Mouse (Mus musculus) hindbrain, embryonic 14.5 days (tissue): ENCODE data around the gene 4931428L18Rik. TPM values are rescaled to one million over a fixed set of nuclear protein-coding genes. Genes with fewer than 3 reads are reported as not detected.

Source experiments
- ATAC-seq: fragments of 200-750 bp; cut with Nextera tagmentation; 2 replicates; pipeline ENCODE4 v1.8.0; 2017; ENCODE audit warnings: moderate number of reproducible peaks, mild to moderate bottlenecking, moderate TSS enrichment, moderate library complexity; ENCODE audit not compliant: low FRiP score
- DNase-seq: peaks from one replicate; pipeline ENCODE4 v3.0.0-alpha.2; 2015; ENCODE audit warnings: low spot score
- H3K27ac ChIP-seq: fragments of 300-500 bp; sonication (generic); 2 replicates; pipeline ENCODE4 v1.5.1; 2014; ENCODE audit warnings: mild to moderate bottlenecking, moderate library complexity
- H3K27me3 ChIP-seq: fragments of 300-500 bp; sonication (generic); 2 replicates; pipeline ENCODE4 v1.6.1; 2014; ENCODE audit warnings: mild to moderate bottlenecking, low read length, mixed read lengths; ENCODE audit not compliant: control insufficient read depth, insufficient read depth
- H3K36me3 ChIP-seq: fragments of 300-500 bp; sonication (generic); replicated peaks from 2 replicates; pipeline ENCODE4 v1.6.1; 2014; ENCODE audit not compliant: control insufficient read depth, insufficient read depth
- H3K4me1 ChIP-seq: fragments of 300-500 bp; sonication (generic); replicated peaks from 2 replicates; pipeline ENCODE4 v1.6.1; 2014; ENCODE audit warnings: antibody characterized with exemption, low read length, mixed read lengths; ENCODE audit not compliant: control insufficient read depth, insufficient read depth
- H3K4me2 ChIP-seq: fragments of 300-500 bp; sonication (generic); replicated peaks from 2 replicates; pipeline ENCODE4 v1.6.1; 2014; ENCODE audit warnings: mild to moderate bottlenecking, moderate library complexity
- H3K4me3 ChIP-seq: fragments of 300-500 bp; sonication (generic); replicated peaks from 2 replicates; pipeline ENCODE4 v1.5.1; 2014; ENCODE audit warnings: mild to moderate bottlenecking, low read length
- H3K9ac ChIP-seq: fragments of 300-500 bp; sonication (generic); 2 replicates; pipeline ENCODE4 v1.6.1; 2014
- H3K9me3 ChIP-seq: fragments of 300-500 bp; sonication (generic); 2 replicates; pipeline ENCODE4 v1.6.1; 2016; ENCODE audit warnings: low read length; ENCODE audit not compliant: control insufficient read depth
- WGBS: fragments of 180-500 bp; shearing (Covaris S2); extraction: QIAGEN DNeasy Blood & Tissue Kit; methylation state at CpG from one replicate; pipeline ENCODE4 v1.1.7; 2014; 5-methylcytosine and 5-hydroxymethylcytosine counted together
- polyA plus RNA-seq: library from polyadenylated mRNA; unstranded; fragments of >200 nt; fragmentation: Nextera tagmentation; extraction: Ambion mirVana; gene quantifications from 2 replicates; pipeline ENCODE4 v1.2.1, GENCODE M21; 2014

The 4931428L18Rik gene
- polyA plus RNA-seq, 1 experiment from 2014 or later = not detected

DNA sequence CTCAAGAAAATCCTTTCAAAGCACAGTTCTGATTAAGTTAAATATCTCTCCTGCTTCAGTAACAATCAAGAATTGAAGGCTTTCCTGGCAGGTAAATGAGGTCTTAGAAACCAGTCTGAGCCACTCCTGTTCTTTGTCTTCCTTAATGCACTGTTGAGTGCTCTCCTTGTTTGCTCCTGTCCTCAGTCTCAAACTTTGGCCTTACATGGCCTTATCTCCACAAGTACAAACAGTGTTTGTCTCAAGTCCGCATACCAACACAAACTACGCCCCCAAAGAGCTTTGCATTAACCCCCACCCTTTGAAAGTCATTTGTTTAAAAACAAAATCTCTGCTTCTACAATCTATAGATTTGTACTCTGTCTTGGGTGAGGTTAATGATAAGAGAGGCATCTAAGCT, 66.3 kb downstream of the 4931428L18Rik start:
- ATAC-seq = no peak
- Histone ChIP-seq H3K9ac (no peak overlapping the region), H3K27me3 (no peaks in the 10 kb centered on the region), H3K4me2 (no peak overlapping the region), H3K9me3 (no peaks in the 10 kb centered on the region), H3K27ac (no peak overlapping the region), H3K4me3 (no peak overlapping the region), H3K36me3 (no peaks in the 10 kb centered on the region), H3K4me1 (no peaks in the 10 kb centered on the region)
- 86% methylated on average over 2 of the region's 2 CpGs for WGBS
- DNase-seq = no peak

GRCm38 (mm10) chr1:31153793-31154349, 68.6 kb downstream of the 4931428L18Rik start:
- WGBS = 25% methylated on average over 7 of the region's 7 CpGs
- peak; percentile 79 for ATAC-seq
- H3K36me3 ChIP-seq = no peaks in the 10 kb centered on the region

DNA sequence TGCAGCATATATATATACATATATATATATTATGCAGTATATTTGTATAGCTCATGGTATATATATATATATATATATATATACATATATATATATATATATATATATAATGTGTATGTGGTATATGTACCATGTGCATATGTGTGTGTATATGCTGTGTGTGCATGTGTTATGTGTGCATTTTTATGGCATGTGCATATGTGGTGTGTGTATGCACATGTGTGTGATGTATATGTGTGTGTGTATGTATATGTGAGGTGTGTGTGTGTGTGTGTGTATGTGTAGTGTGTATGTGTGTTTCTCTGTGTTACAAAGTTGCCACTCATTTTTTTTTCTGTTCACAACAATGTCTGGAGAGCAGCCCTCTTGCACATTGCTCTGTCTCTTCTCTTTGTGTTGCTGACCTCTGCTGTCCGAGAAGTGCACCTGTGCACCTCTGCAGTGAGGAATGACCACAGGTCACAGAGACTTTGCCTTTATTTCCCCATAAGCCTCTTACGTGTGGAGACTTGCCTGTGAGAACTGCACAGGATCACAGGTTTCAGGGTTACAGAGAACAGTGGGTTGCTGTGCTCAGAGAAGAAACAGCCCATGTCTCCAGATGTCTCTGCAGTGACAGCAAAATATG, 69.6 kb downstream of the 4931428L18Rik start:
- ATAC-seq = no peak
- no peak overlapping the region for H3K27ac ChIP-seq
- H3K4me1 ChIP-seq = no peaks in the 10 kb centered on the region
- H3K9ac ChIP-seq = no peak overlapping the region
- WGBS = 59% methylated on average over 2 of the region's 2 CpGs
- no peak overlapping the region for H3K4me2 ChIP-seq
- DNase-seq = no peak
- no peaks in the 10 kb centered on the region for H3K9me3 ChIP-seq
- no peaks in the 10 kb centered on the region for H3K36me3 ChIP-seq
- H3K27me3 ChIP-seq = no peaks in the 10 kb centered on the region
- H3K4me3 ChIP-seq = no peak overlapping the region

More at GRCm38 (mm10) chr1:31153793-31154349, 68.6 kb downstream of the 4931428L18Rik start:
- H3K9me3 ChIP-seq = no peaks in the 10 kb centered on the region
- H3K27me3 ChIP-seq = no peaks in the 10 kb centered on the region
- no peaks in the 10 kb centered on the region for H3K4me1 ChIP-seq
- H3K4me2 ChIP-seq = no peak overlapping the region
- H3K9ac ChIP-seq = no peak overlapping the region
- peak; percentile 75 for DNase-seq
- no peak overlapping the region for H3K27ac ChIP-seq
- no peak overlapping the region for H3K4me3 ChIP-seq

DNA sequence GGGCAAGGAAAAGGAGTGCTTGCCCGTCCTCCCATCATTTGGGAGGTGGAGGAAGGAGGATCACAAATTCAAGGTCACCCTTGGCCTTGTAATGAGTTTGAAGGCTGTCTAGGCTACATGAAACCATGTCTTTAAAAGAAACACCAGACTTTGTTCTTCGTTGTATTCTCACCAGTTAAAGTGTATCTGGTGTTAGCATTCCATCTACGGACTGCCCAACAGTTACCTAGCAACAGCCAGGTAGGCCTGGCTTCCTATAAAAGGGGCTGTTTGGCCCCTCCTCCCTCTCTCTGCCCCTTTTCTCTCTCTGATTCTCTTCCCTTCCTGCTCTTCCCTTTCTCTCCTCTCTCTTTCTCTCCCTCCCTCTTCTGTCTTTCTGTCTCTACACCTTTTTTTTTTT, 71.9 kb downstream of the 4931428L18Rik start:
- H3K9ac ChIP-seq = no peak overlapping the region
- DNase-seq = no peak
- H3K36me3 ChIP-seq = no peaks in the 10 kb centered on the region
- no peaks in the 10 kb centered on the region for H3K9me3 ChIP-seq
- H3K4me1 ChIP-seq = no peaks in the 10 kb centered on the region
- WGBS = 65% methylated on average over 3 of the region's 3 CpGs
- H3K4me3 ChIP-seq = no peak overlapping the region
- ATAC-seq = no peak
- H3K4me2 ChIP-seq = no peak overlapping the region
- H3K27ac ChIP-seq = no peak overlapping the region
- no peaks in the 10 kb centered on the region for H3K27me3 ChIP-seq

DNA sequence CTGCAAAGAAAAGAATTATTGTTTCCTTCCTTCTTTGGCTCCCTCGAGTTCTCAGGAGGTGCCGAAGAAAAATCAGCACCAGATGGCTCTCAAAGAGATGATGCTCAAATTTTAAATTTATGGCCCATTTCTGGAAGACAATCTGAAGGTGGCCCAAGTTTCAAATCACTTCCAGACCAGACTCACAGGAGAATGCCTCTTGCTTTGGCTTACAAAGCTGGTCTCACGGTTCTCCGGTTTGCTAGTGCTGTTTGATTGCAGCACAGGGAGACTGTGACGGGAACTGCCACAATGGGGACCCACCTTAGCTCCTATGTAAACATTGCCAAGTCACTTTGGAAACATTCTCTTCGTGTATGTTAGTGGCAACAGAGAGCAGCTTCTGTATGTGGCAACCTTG, 72.8 kb downstream of the 4931428L18Rik start:
- no peaks in the 10 kb centered on the region for H3K4me1 ChIP-seq
- H3K9me3 ChIP-seq = no peaks in the 10 kb centered on the region
- no peak overlapping the region for H3K9ac ChIP-seq
- H3K4me2 ChIP-seq = no peak overlapping the region
- no peak overlapping the region for H3K27ac ChIP-seq
- WGBS = 72% methylated on average over 6 of the region's 6 CpGs
- no peaks in the 10 kb centered on the region for H3K27me3 ChIP-seq
- H3K36me3 ChIP-seq = no peaks in the 10 kb centered on the region
- ATAC-seq (no peak), DNase-seq (no peak)
- no peak overlapping the region for H3K4me3 ChIP-seq

GRCm38 (mm10) chr1:31143571-31143970, 78.9 kb downstream of the 4931428L18Rik start:
- Histone ChIP-seq H3K36me3 (no peaks in the 10 kb centered on the region), H3K4me1 (no peaks in the 10 kb centered on the region), H3K4me3 (no peak overlapping the region), H3K27me3 (no peaks in the 10 kb centered on the region), H3K4me2 (no peak overlapping the region), H3K27ac (no peak overlapping the region), H3K9ac (no peak overlapping the region), H3K9me3 (no peaks in the 10 kb centered on the region)
- DNase-seq (no peak), ATAC-seq (no peak)
- 77% methylated on average over 2 of the region's 2 CpGs for WGBS

- no peak overlapping the region for H3K4me3 ChIP-seq
- no peaks in the 10 kb centered on the region for H3K9me3 ChIP-seq
- H3K4me2 ChIP-seq = no peak overlapping the region
- DNase-seq (peak; percentile 30), ATAC-seq (no peak)
- H3K9ac ChIP-seq = no peak overlapping the region
- 54% methylated on average over 8 of the region's 8 CpGs for WGBS
- H3K4me1 ChIP-seq = no peaks in the 10 kb centered on the region
- H3K27me3 ChIP-seq = no peaks in the 10 kb centered on the region
- no peaks in the 10 kb centered on the region for H3K36me3 ChIP-seq
- H3K27ac ChIP-seq = no peak overlapping the region
Measured at GRCm38 (mm10) chr1:31142288-31143094, 80.0 kb downstream of the 4931428L18Rik start.

- Histone ChIP-seq H3K36me3 (no peaks in the 10 kb centered on the region), H3K4me1 (no peaks in the 10 kb centered on the region), H3K9me3 (no peaks in the 10 kb centered on the region), H3K27me3 (no peaks in the 10 kb centered on the region), H3K4me2 (no peak overlapping the region), H3K4me3 (no peak overlapping the region), H3K27ac (no peak overlapping the region), H3K9ac (no peak overlapping the region)
- 74% methylated on average over 3 of the region's 3 CpGs for WGBS
- ATAC-seq (no peak), DNase-seq (no peak)
Measured at GRCm38 (mm10) chr1:31138387-31138786, 84.1 kb downstream of the 4931428L18Rik start.

DNA sequence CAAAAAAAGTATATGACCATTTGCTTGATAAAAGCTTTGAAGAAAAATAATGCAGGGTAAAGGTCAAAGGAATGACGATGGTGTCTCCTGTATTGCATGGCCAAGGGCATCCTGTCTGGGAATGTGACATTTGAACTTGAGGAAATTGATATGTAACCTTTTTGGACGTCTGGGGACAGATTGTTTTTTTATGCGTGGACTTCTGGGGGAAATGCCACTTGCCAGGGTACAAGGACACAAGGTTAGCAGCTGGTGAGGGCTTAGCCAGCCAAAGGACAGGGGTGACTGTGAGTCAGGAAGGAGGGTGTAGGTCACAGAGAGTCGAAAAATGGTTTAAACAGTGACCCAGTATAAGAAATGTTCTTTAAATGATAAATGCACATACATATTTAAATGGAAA, 109.0 kb downstream of the 4931428L18Rik start:
- no peaks in the 10 kb centered on the region for H3K36me3 ChIP-seq

More for the DNA sequence above, 109.0 kb downstream of the 4931428L18Rik start:
- WGBS = 76% methylated on average over 4 of the region's 4 CpGs
- H3K4me1 ChIP-seq = no peaks in the 10 kb centered on the region
- H3K27me3 ChIP-seq = no peaks in the 10 kb centered on the region
- no peak overlapping the region for H3K27ac ChIP-seq
- DNase-seq = no peak
- H3K9me3 ChIP-seq = no peaks in the 10 kb centered on the region
- H3K9ac ChIP-seq = no peak overlapping the region
- no peak overlapping the region for H3K4me3 ChIP-seq
- H3K4me2 ChIP-seq = no peak overlapping the region
- ATAC-seq = no peak
